Mouse (Mus musculus) hindbrain, embryonic 13.5 days (tissue): Measurements from ENCODE around the gene Sugt1. TPM values are rescaled to one million over a fixed set of nuclear protein-coding genes. Genes with fewer than 3 reads are reported as not detected.
A peak's percentile ranks its signal among the peaks of the same experiment; 100 is the strongest.

Source experiments
- ATAC-seq: fragments of 200-750 bp; cut with Nextera tagmentation; 2 replicates; pipeline ENCODE4 v1.8.0; 2017; ENCODE audit warnings: moderate TSS enrichment; ENCODE audit not compliant: low FRiP score
- H3K27ac ChIP-seq: fragments of 300-500 bp; sonication (generic); 2 replicates; pipeline ENCODE4 v1.5.1; 2015; ENCODE audit warnings: inconsistent platforms, mild to moderate bottlenecking, moderate library complexity
- H3K27me3 ChIP-seq: fragments of 300-500 bp; sonication (generic); 2 replicates; pipeline ENCODE4 v1.6.1; 2015; ENCODE audit warnings: mild to moderate bottlenecking, inconsistent platforms
- H3K36me3 ChIP-seq: fragments of 300-500 bp; sonication (generic); 2 replicates; pipeline ENCODE4 v1.6.1; 2015; ENCODE audit warnings: mild to moderate bottlenecking, inconsistent platforms
- H3K4me1 ChIP-seq: fragments of 300-500 bp; sonication (generic); replicated peaks from 2 replicates; pipeline ENCODE4 v1.6.1; 2015; ENCODE audit warnings: inconsistent platforms
- H3K4me2 ChIP-seq: fragments of 300-500 bp; sonication (generic); 2 replicates; pipeline ENCODE4 v1.6.1; 2015; ENCODE audit warnings: inconsistent platforms, mild to moderate bottlenecking, moderate library complexity
- H3K4me3 ChIP-seq: fragments of 300-500 bp; sonication (generic); 2 replicates; pipeline ENCODE4 v1.5.1; 2015; ENCODE audit warnings: mild to moderate bottlenecking, inconsistent platforms
- H3K9ac ChIP-seq: fragments of 300-500 bp; sonication (generic); 2 replicates; pipeline ENCODE4 v1.6.1; 2015; ENCODE audit warnings: mild to moderate bottlenecking, inconsistent platforms
- H3K9me3 ChIP-seq: fragments of 300-500 bp; sonication (generic); 2 replicates; pipeline ENCODE4 v1.6.1; 2016; ENCODE audit warnings: inconsistent platforms
- WGBS: fragments of 180-500 bp; shearing (Covaris S2); methylation state at CpG from one replicate; pipeline ENCODE4 v1.1.7; 2015; 5-methylcytosine and 5-hydroxymethylcytosine counted together
- polyA plus RNA-seq: library from polyadenylated mRNA; unstranded; fragments of >200 nt; fragmentation: Nextera tagmentation; extraction: Ambion mirVana; gene quantifications from 2 replicates; pipeline ENCODE4 v1.2.1, GENCODE M21; 2015

Sugt1 gene
- polyA plus RNA-seq: 124 and 128 TPM in 2 replicates

- WGBS: under 1% methylated on average over 59 of the region's 60 CpGs
- Histone ChIP-seq H3K27me3 (no peaks in the 10 kb centered on the region), H3K9me3 (no peaks in the 10 kb centered on the region), H3K36me3 (peaks cover 4% of the 10 kb centered on the region; the same call in 1 of the 2 replicates), H3K27ac (peak within 1 kb of the TSS; percentile 97), H3K4me2 (peak within 1 kb of the TSS; percentile 84), H3K4me1 (peaks cover 26% of the 10 kb centered on the region), H3K4me3 (peak within 1 kb of the TSS; percentile 70), H3K9ac (peak within 1 kb of the TSS; percentile 83)
- ATAC-seq: peak; percentile 98
Observed at GRCm38 (mm10) chr14:79587139-79587851, at the start of gene Sugt1. Gene Sugt1 (plus strand): TSS chr14:79587691.

DNA sequence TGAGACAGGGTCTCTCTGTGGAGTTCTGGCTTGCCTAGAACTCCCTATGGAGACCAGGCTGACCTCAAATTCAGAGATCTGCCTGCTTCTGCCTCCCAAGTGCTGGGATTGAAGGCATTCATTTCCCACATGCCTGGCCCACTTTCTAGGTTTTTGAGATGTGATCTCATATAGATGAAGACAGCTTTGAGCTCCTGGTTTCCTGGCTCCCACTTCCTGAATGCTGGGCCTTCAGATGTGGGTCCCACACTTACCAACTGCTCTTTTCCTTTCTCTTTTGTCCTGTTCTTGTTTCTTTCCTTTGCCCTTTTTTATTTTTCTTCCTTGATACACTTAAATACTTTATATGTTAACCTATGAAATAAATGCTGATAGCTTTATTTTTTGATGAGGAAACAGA is 49.6 kb upstream of the Sugt1 start:
- H3K36me3 ChIP-seq: no peaks in the 10 kb centered on the region
- H3K4me3 ChIP-seq: no peak overlapping the region
- H3K9ac ChIP-seq: no peak overlapping the region
- H3K4me1 ChIP-seq: no peaks in the 10 kb centered on the region
- no peak overlapping the region for H3K27ac ChIP-seq
- no peaks in the 10 kb centered on the region for H3K9me3 ChIP-seq
- H3K4me2 ChIP-seq: no peak overlapping the region
- no peaks in the 10 kb centered on the region for H3K27me3 ChIP-seq
- no peak for ATAC-seq

- no peak overlapping the region for H3K4me2 ChIP-seq
- H3K36me3 ChIP-seq: no peaks in the 10 kb centered on the region
- no peaks in the 10 kb centered on the region for H3K4me1 ChIP-seq
- H3K4me3 ChIP-seq: no peak overlapping the region
- no peaks in the 10 kb centered on the region for H3K27me3 ChIP-seq
- no peak overlapping the region for H3K27ac ChIP-seq
- H3K9me3 ChIP-seq: no peaks in the 10 kb centered on the region
- H3K9ac ChIP-seq: no peak overlapping the region
- ATAC-seq: no peak
Observed at GRCm38 (mm10) chr14:79541606-79542005, 45.9 kb upstream of the Sugt1 start.

GRCm38 (mm10) chr14:79549343-79549742 is 38.1 kb upstream of the Sugt1 start:
- Histone ChIP-seq H3K4me3 (no peak overlapping the region), H3K9me3 (no peaks in the 10 kb centered on the region), H3K27ac (no peak overlapping the region), H3K4me1 (no peaks in the 10 kb centered on the region), H3K9ac (no peak overlapping the region), H3K4me2 (no peak overlapping the region), H3K36me3 (no peaks in the 10 kb centered on the region), H3K27me3 (no peaks in the 10 kb centered on the region)
- 83% methylated on average over 7 of the region's 7 CpGs for WGBS
- no peak for ATAC-seq

DNA sequence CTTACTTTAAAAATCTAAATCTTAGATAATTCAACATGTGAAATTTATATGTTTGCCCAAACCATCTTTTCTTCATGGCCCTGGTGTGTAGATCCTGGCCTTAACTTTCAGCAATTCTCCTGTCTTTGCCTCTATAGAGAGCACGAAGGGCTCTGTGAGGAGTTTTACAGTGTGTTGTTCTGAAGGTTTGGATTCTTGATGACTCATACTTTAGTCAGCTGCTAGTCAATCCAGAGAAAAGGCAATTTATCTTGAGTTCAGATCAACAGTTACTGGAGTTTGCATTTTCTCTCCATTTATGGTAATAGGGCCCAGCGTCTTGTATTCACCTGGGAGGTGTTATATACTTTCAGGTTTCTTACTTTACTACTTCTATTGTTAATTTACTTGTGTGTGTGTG is 35.6 kb upstream of the Sugt1 start:
- Histone ChIP-seq H3K36me3 (no peaks in the 10 kb centered on the region), H3K9ac (no peak overlapping the region), H3K4me1 (no peaks in the 10 kb centered on the region), H3K4me2 (no peak overlapping the region), H3K4me3 (no peak overlapping the region), H3K9me3 (no peaks in the 10 kb centered on the region), H3K27ac (no peak overlapping the region), H3K27me3 (no peaks in the 10 kb centered on the region)
- no peak for ATAC-seq
- 92% methylated on average over 2 of the region's 2 CpGs for WGBS

DNA sequence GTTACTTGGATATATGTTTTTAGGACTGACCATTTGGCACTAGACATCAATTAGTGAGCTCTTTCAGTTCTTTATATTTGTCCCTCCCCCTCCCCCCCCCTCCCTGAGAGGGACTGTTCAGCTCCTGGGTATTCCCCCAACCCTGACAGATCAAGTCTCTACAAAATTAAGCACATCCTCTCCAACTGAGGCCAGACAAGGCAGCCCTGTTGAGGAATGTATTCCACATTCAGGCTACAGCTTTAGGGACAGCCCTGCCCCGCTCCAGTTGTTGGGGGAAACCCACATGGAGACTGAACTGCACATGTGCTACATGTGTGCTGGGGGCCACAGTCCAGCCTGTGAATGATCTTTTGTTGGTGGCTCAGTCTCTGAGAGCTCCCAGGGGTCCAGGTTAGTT is 34.6 kb upstream of the Sugt1 start:
- WGBS: 92% methylated on average over 1 of the region's 1 CpGs
- Histone ChIP-seq H3K27me3 (no peaks in the 10 kb centered on the region), H3K36me3 (no peaks in the 10 kb centered on the region), H3K9ac (no peak overlapping the region), H3K27ac (no peak overlapping the region), H3K4me1 (no peaks in the 10 kb centered on the region), H3K9me3 (no peaks in the 10 kb centered on the region), H3K4me2 (no peak overlapping the region), H3K4me3 (no peak overlapping the region)
- no peak for ATAC-seq

- no peak overlapping the region for H3K9ac ChIP-seq
- no peaks in the 10 kb centered on the region for H3K4me1 ChIP-seq
- no peak overlapping the region for H3K27ac ChIP-seq
- 98% methylated on average over 1 of the region's 1 CpGs for WGBS
- H3K27me3 ChIP-seq: no peaks in the 10 kb centered on the region
- no peak overlapping the region for H3K4me2 ChIP-seq
- H3K36me3 ChIP-seq: no peaks in the 10 kb centered on the region
- no peaks in the 10 kb centered on the region for H3K9me3 ChIP-seq
- ATAC-seq: no peak
- no peak overlapping the region for H3K4me3 ChIP-seq
Observed at GRCm38 (mm10) chr14:79557796-79558195, 29.7 kb upstream of the Sugt1 start.

DNA sequence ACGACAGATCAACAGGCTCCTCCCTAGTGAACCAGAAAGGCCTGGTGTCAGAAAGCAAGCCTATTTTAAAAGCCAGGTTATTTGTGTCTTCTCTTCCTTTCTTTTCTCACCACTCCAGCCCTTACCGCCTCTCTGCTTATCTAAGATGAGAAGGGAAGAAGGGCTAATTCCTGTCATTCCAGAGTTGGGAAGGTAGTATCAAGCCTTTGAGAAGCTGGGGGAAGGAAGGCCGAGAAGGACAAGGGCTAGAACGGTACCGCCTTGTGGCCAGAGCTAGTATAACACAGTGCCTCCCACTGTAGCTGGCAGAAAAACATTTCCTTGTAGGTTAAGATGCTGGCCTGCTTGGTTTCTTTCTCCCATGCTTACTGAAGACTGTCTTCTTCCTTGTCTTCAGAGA is 24.7 kb upstream of the Sugt1 start:
- Histone ChIP-seq H3K4me1 (no peaks in the 10 kb centered on the region), H3K4me2 (no peak overlapping the region), H3K27me3 (no peaks in the 10 kb centered on the region), H3K9ac (no peak overlapping the region), H3K27ac (no peak overlapping the region), H3K36me3 (no peaks in the 10 kb centered on the region), H3K4me3 (no peak overlapping the region), H3K9me3 (no peaks in the 10 kb centered on the region)
- ATAC-seq: no peak
- WGBS: 30% methylated on average over 5 of the region's 5 CpGs

DNA sequence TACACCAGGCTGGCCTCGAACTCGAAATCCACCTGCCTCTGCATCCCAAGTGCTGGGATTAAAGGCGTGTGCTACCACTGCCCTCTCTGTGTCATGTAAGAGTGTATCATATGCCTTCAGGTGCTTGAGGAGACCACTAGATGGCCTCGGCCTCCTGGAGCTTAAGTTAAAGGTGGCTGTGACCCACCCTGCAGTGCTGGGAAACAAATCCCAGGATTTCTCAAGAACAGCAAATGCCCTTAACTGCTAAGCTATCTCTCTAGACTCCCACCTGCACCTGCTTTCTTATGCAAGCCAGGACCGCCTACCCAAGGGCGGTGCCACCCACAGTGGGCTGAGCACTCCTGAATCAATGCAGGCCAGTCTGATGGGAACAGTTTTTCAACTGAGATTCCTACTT is 22.7 kb upstream of the Sugt1 start:
- no peaks in the 10 kb centered on the region for H3K4me1 ChIP-seq
- WGBS: 67% methylated on average over 6 of the region's 6 CpGs
- H3K36me3 ChIP-seq: no peaks in the 10 kb centered on the region

GRCm38 (mm10) chr14:79573482-79574191 is 13.9 kb upstream of the Sugt1 start:
- H3K36me3 ChIP-seq: peaks cover 12% of the 10 kb centered on the region
- no peaks in the 10 kb centered on the region for H3K9me3 ChIP-seq
- no peak overlapping the region for H3K4me3 ChIP-seq
- H3K27ac ChIP-seq: no peak overlapping the region
- H3K27me3 ChIP-seq: no peaks in the 10 kb centered on the region
- no peak overlapping the region for H3K4me2 ChIP-seq
- H3K9ac ChIP-seq: no peak overlapping the region; the same call in 1 of the 2 replicates
- no peak for ATAC-seq
- 93% methylated on average over 13 of the region's 13 CpGs for WGBS
- no peaks in the 10 kb centered on the region for H3K4me1 ChIP-seq

More for the DNA sequence above, 22.7 kb upstream of the Sugt1 start:
- H3K27ac ChIP-seq: no peak overlapping the region
- H3K9me3 ChIP-seq: no peaks in the 10 kb centered on the region
- H3K4me3 ChIP-seq: no peak overlapping the region
- no peaks in the 10 kb centered on the region for H3K27me3 ChIP-seq
- H3K9ac ChIP-seq: no peak overlapping the region
- H3K4me2 ChIP-seq: no peak overlapping the region
- no peak for ATAC-seq

- no peak for ATAC-seq
- Histone ChIP-seq H3K36me3 (peaks cover 12% of the 10 kb centered on the region), H3K9ac (no peak overlapping the region), H3K4me1 (no peaks in the 10 kb centered on the region), H3K4me2 (no peak overlapping the region), H3K27ac (no peak overlapping the region), H3K4me3 (no peak overlapping the region), H3K27me3 (no peaks in the 10 kb centered on the region), H3K9me3 (no peaks in the 10 kb centered on the region)
- 93% methylated on average over 1 of the region's 1 CpGs for WGBS
Observed at GRCm38 (mm10) chr14:79574361-79574760, 13.1 kb upstream of the Sugt1 start.

GRCm38 (mm10) chr14:79583526-79584245 is 3.8 kb upstream of the Sugt1 start:
- Histone ChIP-seq H3K4me3 (no peak overlapping the region), H3K9me3 (no peaks in the 10 kb centered on the region), H3K4me2 (no peak overlapping the region), H3K4me1 (peaks cover 13% of the 10 kb centered on the region), H3K9ac (no peak overlapping the region), H3K27me3 (no peaks in the 10 kb centered on the region), H3K27ac (no peak overlapping the region), H3K36me3 (no peaks in the 10 kb centered on the region; the same call in 1 of the 2 replicates)
- ATAC-seq: no peak
- 84% methylated on average over 5 of the region's 5 CpGs for WGBS
